Mouse (Mus musculus): ENCODE measurements around the gene Cdc42bpg.

Gene Cdc42bpg

DNA sequence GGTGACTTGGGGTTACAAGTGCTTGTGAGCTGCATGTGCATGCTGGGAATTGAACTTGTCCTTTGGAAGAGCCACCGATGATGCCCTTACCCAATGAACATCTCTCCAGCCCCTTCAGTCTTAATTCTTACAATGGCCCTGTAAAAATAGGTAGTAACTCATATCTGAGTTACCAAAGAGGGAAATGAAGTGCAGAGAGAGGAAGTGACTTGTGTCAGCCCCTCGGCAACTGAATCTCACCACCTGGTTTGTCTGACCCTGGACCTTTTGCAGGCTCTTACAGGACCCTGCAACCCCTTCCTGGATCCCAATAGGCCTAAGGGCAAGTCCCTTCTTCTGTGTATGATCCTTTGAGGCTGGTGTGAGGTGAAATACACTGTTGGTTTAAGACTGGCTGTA lies 45.9 kb downstream of the Cdc42bpg start:
- no peak for DNase-seq

GRCm38 (mm10) chr19:6354030-6354429 lies 47.8 kb downstream of the Cdc42bpg start:
- DNase-seq, result peak; percentile 42

DNA sequence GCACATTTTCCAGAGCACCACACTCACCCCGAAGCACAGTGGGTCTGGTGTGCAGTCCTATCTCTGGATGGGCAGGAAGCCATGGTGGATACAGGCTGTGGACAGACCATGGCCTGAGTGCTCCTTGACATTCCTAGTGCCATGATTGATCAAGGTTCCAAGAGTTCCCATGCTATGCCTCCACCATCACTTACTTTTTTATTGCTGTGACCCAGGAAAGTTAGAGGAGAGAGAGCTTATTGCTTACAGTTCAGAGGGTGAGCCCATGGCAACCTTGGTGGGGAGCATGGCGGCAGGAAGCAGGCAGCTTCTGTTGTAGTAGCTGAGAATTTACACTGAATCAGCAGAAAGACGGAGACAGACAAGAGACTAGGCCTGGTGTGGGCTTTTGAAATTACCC lies 55.0 kb downstream of the Cdc42bpg start:
- no peak for DNase-seq

DNA sequence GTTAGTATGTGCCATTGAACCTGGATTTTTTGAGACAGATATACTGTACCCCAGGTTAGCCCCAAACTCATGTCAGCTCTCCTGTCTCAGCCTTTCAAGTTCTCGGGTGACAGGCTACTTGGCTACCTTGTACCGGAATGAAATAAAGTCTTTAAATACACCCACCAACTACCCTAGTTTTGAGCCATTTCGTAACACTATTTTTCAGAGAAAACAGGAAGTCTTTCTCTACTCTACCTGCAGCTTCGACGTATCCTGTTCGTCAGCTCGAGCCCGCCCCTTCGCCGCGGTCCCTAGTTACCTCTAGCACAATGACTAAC lies 56.8 kb downstream of the Cdc42bpg start:
- DNase-seq, result no peak

- peak; percentile 100 for DNase-seq
Observed at GRCm38 (mm10) chr19:6363411-6364240, 57.4 kb downstream of the Cdc42bpg start, which contains the start of gene Sf1. Sf1 (plus strand) TSS chr19:6363690.

- DNase-seq, result peak; percentile 95
Observed at GRCm38 (mm10) chr19:6364317-6364725, 58.1 kb downstream of the Cdc42bpg start.

GRCm38 (mm10) chr19:6364842-6365241 lies 58.6 kb downstream of the Cdc42bpg start:
- DNase-seq, result no peak

DNA sequence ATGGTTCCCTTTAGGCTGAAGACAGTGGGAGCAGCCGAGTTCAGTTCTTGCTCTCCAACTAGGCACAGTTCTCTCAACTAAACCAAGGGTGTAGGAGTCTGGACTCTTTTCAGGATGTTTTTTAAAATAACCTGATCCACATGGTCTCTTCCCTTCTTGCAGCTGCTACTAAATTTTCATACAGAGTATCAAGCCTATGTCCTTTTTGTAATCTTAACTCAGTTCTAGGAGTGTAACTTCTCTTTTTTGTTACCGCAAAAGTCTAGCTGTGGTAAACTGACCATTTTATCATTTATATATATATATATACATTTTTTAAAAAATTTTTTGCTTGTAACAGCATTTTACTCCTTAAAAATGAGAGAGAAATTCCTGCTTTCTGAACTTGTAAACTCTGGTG lies 63.9 kb downstream of the Cdc42bpg start:
- DNase-seq, result no peak

- DNase-seq, result no peak
Observed at GRCm38 (mm10) chr19:6372433-6372832, 66.2 kb downstream of the Cdc42bpg start.

DNA sequence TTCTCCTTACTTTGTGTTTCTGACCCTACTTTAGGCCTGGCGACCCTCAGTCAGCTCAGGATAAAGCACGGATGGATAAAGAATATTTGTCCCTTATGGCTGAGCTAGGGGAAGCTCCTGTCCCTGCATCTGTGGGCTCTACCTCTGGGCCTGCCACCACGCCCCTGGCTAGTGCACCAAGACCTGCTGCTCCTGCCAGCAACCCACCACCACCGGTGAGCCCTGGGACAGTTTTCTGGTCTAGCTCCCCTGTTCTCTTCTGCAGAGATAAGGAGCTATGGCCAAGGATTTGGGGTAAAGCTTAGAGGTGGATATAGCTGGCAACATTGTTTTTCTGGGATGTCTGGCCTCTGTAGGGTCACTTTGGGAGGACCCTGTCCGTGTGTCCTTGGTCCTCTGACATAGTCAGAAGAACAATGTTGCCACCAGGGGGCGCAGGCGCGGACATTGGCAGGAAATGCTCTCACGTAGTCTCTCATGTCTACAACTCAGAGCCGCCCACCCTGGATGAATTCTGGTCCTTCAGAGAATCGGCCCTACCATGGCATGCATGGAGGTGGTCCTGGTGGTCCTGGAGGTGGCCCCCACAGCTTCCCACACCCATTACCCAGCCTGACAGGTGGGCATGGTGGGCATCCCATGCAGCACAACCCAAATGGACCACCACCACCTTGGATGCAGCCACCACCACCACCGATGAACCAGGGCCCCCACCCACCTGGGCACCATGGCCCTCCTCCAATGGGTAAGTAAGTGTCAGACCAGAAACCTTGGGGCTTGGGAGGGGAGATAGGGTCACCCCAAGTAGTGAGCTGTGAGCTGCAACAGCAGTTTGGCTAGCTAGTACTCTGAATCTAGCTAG lies 67.5 kb downstream of the Cdc42bpg start:
- peak; percentile 95 for DNase-seq

GRCm38 (mm10) chr19:6374571-6374970 lies 68.3 kb downstream of the Cdc42bpg start:
- no peak for DNase-seq
